Mouse (Mus musculus): ENCODE results near the gene Srgap1. TPM values are rescaled to one million over a fixed set of nuclear protein-coding genes. Genes with fewer than 3 reads are reported as not detected.

Srgap1 gene
- polyA plus RNA-seq, 1 experiment from 2014 or later, result 6.9 TPM

DNA sequence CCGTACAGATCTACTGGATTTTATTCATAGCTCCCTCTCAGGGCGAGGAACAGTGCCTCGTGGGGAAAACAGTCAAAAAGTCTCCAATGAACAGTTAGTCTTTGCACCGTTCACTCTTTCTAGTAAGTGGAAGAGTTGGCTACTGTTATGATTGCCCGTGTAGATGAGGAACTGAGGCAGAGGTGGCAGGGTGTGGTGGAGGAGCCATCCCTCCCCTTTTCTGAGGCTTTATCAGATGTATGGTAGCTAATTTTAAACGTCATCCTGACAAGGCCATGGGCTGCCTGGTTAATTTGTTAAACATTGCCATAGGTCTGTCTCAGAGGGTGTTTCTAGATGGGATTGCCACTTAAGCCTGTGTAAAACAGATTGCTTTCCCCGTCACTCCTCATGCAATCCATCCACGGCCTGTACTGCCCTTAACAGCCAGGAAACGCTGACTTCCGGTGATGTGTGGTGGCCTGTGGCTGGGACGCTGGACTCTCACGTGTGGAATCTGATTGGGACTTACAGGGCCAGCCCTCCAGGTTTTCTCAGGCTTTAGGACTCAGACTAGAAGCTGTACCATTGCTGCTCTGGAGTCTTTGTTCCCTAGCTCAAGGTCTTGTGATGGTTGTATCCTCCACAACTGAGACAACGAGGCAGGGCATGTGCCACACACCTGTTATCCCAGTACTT lies 155.6 kb downstream of the Srgap1 start:
- Histone ChIP-seq H3K27ac (no peak overlapping the region), H3K27me3 (ENCODE audit: poor library complexity, severe bottlenecking) (no peaks in the 10 kb centered on the region), H3K9me3 (no peaks in the 10 kb centered on the region), H3K4me1 (peaks cover 20% of the 10 kb centered on the region), H3K4me3 (no peak overlapping the region), H3K36me3 (replicated peaks) (no peaks in the 10 kb centered on the region)
- WGBS, result 88% methylated on average over 13 of the region's 13 CpGs
- DNase-seq (ENCODE audit: extremely low spot score, low spot score), result no peak

- Histone ChIP-seq H3K9me3 (no peaks in the 10 kb centered on the region), H3K27me3 (ENCODE audit: poor library complexity, severe bottlenecking) (no peaks in the 10 kb centered on the region), H3K4me1 (peaks cover 35% of the 10 kb centered on the region), H3K4me3 (no peak overlapping the region), H3K36me3 (replicated peaks) (no peaks in the 10 kb centered on the region), H3K27ac (no peak overlapping the region)
- 74% methylated on average over 6 of the region's 6 CpGs for WGBS
- no peak for DNase-seq (ENCODE audit: extremely low spot score, low spot score)
These were observed 157.1 kb downstream of the Srgap1 start for GRCm38 (mm10) chr10:121890061-121890460.

GRCm38 (mm10) chr10:121886805-121887204 lies 160.3 kb downstream of the Srgap1 start:
- Histone ChIP-seq H3K27me3 (ENCODE audit: poor library complexity, severe bottlenecking) (no peaks in the 10 kb centered on the region), H3K9me3 (no peaks in the 10 kb centered on the region), H3K36me3 (replicated peaks) (no peaks in the 10 kb centered on the region), H3K4me1 (peaks cover 58% of the 10 kb centered on the region), H3K27ac (peak overlapping the region; percentile 78), H3K4me3 (no peak overlapping the region)
- no peak for DNase-seq (ENCODE audit: extremely low spot score, low spot score)
- WGBS, result 32% methylated on average over 6 of the region's 6 CpGs

DNA sequence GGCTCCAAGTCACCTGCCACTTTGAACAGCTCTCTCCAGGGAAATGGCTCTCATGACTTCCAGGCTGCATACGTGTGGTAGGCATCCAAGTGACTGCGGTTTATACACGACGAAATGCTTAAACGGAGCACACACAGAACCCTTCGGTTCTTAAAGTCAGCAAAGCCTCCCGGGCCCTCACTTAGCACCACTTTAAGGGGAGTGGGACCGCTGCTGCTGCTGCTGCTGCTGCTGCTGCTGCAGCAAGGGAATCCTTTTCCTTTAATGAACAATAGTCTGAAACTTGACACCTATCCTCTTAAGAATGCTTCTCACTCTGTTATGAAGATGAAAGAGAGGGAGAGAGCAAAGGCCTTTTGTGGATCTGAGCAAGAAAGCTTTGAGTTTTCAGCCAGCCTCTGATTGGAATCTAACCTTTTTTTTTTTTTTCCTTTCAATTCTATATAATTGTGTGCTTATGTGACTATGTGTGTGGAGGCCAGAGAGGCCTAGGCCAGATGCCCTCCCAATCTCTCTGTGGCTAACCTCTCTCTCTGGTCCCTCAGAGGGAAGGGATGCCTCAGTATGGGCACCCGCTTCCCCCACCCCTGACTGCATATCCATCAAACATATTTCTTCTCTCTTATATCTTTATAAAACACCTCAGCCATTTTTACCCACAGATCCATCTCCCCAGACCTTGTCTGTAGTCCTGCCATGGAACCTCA lies 161.4 kb downstream of the Srgap1 start:
- H3K27me3 ChIP-seq (ENCODE audit: poor library complexity, severe bottlenecking), result no peaks in the 10 kb centered on the region
- H3K4me3 ChIP-seq, result peak overlapping the region; percentile 27; the same call in 1 of the 2 replicates
- H3K36me3 ChIP-seq (replicated peaks), result no peaks in the 10 kb centered on the region
- DNase-seq (ENCODE audit: extremely low spot score, low spot score), result peak; percentile 32
- peak overlapping the region; percentile 78 for H3K27ac ChIP-seq
- 11% methylated on average over 9 of the region's 9 CpGs for WGBS
- H3K9me3 ChIP-seq, result no peaks in the 10 kb centered on the region
- H3K4me1 ChIP-seq, result peaks cover 64% of the 10 kb centered on the region

- Histone ChIP-seq H3K9me3 (no peaks in the 10 kb centered on the region), H3K27ac (peak overlapping the region; percentile 30; the same call in 1 of the 2 replicates), H3K4me1 (peaks cover 73% of the 10 kb centered on the region), H3K36me3 (replicated peaks) (no peaks in the 10 kb centered on the region), H3K4me3 (no peak overlapping the region), H3K27me3 (ENCODE audit: poor library complexity, severe bottlenecking) (no peaks in the 10 kb centered on the region)
- no peak for DNase-seq (ENCODE audit: extremely low spot score, low spot score)
- 14% methylated on average over 6 of the region's 6 CpGs for WGBS
These were observed 164.7 kb downstream of the Srgap1 start for GRCm38 (mm10) chr10:121882461-121882860.

- Histone ChIP-seq H3K4me3 (no peak overlapping the region), H3K27ac (no peak overlapping the region), H3K4me1 (peaks cover 39% of the 10 kb centered on the region), H3K9me3 (no peaks in the 10 kb centered on the region), H3K36me3 (replicated peaks) (no peaks in the 10 kb centered on the region), H3K27me3 (ENCODE audit: poor library complexity, severe bottlenecking) (no peaks in the 10 kb centered on the region)
- 75% methylated on average over 7 of the region's 7 CpGs for WGBS
- no peak for DNase-seq (ENCODE audit: extremely low spot score, low spot score)
These were observed 168.3 kb downstream of the Srgap1 start for GRCm38 (mm10) chr10:121878855-121879254.

- no peak overlapping the region for H3K27ac ChIP-seq
- DNase-seq (ENCODE audit: extremely low spot score, low spot score), result no peak
- no peaks in the 10 kb centered on the region for H3K9me3 ChIP-seq
- WGBS, result 90% methylated on average over 9 of the region's 9 CpGs
- H3K4me1 ChIP-seq, result peaks cover 44% of the 10 kb centered on the region
- H3K36me3 ChIP-seq (replicated peaks), result no peaks in the 10 kb centered on the region
- no peak overlapping the region for H3K4me3 ChIP-seq
- H3K27me3 ChIP-seq (ENCODE audit: poor library complexity, severe bottlenecking), result no peaks in the 10 kb centered on the region
These were observed 169.2 kb downstream of the Srgap1 start for GRCm38 (mm10) chr10:121877906-121878305.

- 71% methylated on average over 4 of the region's 4 CpGs for WGBS
- no peaks in the 10 kb centered on the region for H3K27me3 ChIP-seq (ENCODE audit: poor library complexity, severe bottlenecking)
- peaks cover 21% of the 10 kb centered on the region for H3K36me3 ChIP-seq (replicated peaks)
- no peak overlapping the region for H3K4me3 ChIP-seq
- H3K9me3 ChIP-seq, result peaks cover 5% of the 10 kb centered on the region; the same call in 1 of the 2 replicates
- H3K27ac ChIP-seq, result no peak overlapping the region
- DNase-seq (ENCODE audit: extremely low spot score, low spot score), result no peak
- peaks cover 15% of the 10 kb centered on the region for H3K4me1 ChIP-seq
These were observed 174.0 kb downstream of the Srgap1 start for GRCm38 (mm10) chr10:121873063-121873489.

DNA sequence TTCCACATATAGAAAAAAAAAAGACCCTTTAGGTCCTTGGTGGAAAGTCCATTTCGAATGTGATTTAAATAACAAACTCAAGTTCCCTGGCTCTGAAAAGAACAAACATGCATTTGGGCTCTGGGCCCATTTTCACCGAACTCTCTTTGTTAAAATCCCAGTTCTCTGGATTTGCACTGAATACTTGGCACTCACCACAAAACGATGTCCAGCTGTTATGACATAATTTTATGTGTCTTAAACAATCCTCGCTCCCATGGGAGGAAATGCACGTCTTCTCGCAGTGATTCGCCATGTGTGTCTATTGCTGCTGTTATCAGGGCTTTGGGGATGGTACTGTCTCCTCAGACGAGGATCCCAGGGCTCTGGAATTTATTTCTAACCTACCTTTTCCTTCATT lies 177.2 kb downstream of the Srgap1 start:
- no peak overlapping the region for H3K27ac ChIP-seq
- 90% methylated on average over 8 of the region's 8 CpGs for WGBS
- H3K36me3 ChIP-seq (replicated peaks), result peaks cover 23% of the 10 kb centered on the region
- H3K4me1 ChIP-seq, result peaks cover 16% of the 10 kb centered on the region
- no peaks in the 10 kb centered on the region for H3K27me3 ChIP-seq (ENCODE audit: poor library complexity, severe bottlenecking)
- no peak overlapping the region for H3K4me3 ChIP-seq
- DNase-seq (ENCODE audit: extremely low spot score, low spot score), result no peak
- peaks cover 5% of the 10 kb centered on the region; the same call in 1 of the 2 replicates for H3K9me3 ChIP-seq

- Histone ChIP-seq H3K9me3 (peaks cover 5% of the 10 kb centered on the region; the same call in 1 of the 2 replicates), H3K36me3 (replicated peaks) (peaks cover 23% of the 10 kb centered on the region), H3K27ac (no peak overlapping the region), H3K4me1 (peaks cover 13% of the 10 kb centered on the region), H3K4me3 (no peak overlapping the region), H3K27me3 (ENCODE audit: poor library complexity, severe bottlenecking) (no peaks in the 10 kb centered on the region)
- 95% methylated on average over 3 of the region's 3 CpGs for WGBS
- no peak for DNase-seq (ENCODE audit: extremely low spot score, low spot score)
These were observed 178.9 kb downstream of the Srgap1 start for GRCm38 (mm10) chr10:121868255-121868654.

GRCm38 (mm10) chr10:121865503-121866239 lies 181.4 kb downstream of the Srgap1 start:
- no peak for DNase-seq (ENCODE audit: extremely low spot score, low spot score)
- Histone ChIP-seq H3K27me3 (ENCODE audit: poor library complexity, severe bottlenecking) (no peaks in the 10 kb centered on the region), H3K36me3 (replicated peaks) (peaks cover 23% of the 10 kb centered on the region), H3K27ac (no peak overlapping the region), H3K4me3 (no peak overlapping the region), H3K4me1 (peaks cover 11% of the 10 kb centered on the region), H3K9me3 (peaks cover 5% of the 10 kb centered on the region; the same call in 1 of the 2 replicates)
- 78% methylated on average over 18 of the region's 18 CpGs for WGBS

- WGBS, result 65% methylated on average over 2 of the region's 2 CpGs
- no peak overlapping the region for H3K27ac ChIP-seq
These were observed 186.2 kb downstream of the Srgap1 start for GRCm38 (mm10) chr10:121860924-121861323.

More at GRCm38 (mm10) chr10:121860924-121861323, 186.2 kb downstream of the Srgap1 start:
- Histone ChIP-seq H3K36me3 (replicated peaks) (no peaks in the 10 kb centered on the region; the same call in 1 of the 2 replicates), H3K27me3 (ENCODE audit: poor library complexity, severe bottlenecking) (no peaks in the 10 kb centered on the region), H3K4me1 (peaks cover 29% of the 10 kb centered on the region), H3K4me3 (no peak overlapping the region), H3K9me3 (no peaks in the 10 kb centered on the region)
- no peak for DNase-seq (ENCODE audit: extremely low spot score, low spot score)
